Mouse (Mus musculus) spleen, postnatal 14 days (tissue): ENCODE data around the gene Mtch2.
A peak's percentile ranks its signal among the peaks of the same experiment; 100 is the strongest.
"Not testable (repeated sequence)": the region's sequence is repeated elsewhere in the genome, so short reads cannot be mapped to it uniquely, and the experiment has no call there.

ENCODE experiments used
- DNase-seq, 2 experiments: peaks; one replicate each; pipeline ENCODE4 v3.0.0; 2021 to 2022; ENCODE audit warnings: low spot score in 2 of 2

Mtch2 gene

DNA sequence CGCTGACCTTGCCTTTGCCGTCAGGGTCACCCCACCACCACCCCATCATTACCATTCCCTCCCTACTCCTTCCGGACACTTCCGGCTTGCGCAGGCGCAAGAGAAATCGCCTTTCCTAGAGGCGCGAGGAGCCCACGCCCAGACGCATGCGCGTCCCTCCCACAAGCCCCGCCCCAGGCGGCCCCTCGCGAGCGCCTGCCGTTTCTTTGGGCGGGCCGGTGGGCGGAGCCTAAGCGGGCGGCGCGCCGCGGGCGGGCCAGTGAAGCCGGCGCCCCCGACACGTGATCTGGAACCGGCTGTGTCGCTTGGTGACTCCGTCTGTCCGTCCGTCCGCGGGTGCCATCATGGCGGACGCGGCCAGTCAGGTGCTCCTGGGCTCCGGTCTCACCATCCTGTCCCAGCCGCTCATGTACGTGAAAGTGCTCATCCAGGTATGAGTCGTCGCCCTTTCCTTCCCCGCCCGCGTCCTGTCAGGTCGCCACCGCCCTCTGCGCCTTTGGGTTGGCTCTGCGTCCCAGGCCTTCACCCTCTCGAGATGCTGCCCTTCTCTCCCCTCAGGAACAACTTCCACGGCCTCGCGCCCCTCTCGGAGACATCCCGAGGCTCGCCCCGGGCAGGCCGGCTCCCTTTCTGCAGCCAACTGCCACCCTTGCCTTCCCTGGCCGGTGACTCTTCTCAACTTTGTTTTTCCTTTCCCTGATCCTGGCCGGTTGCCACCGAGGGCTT is at the start of gene Mtch2:
Mtch2 (plus strand) TSS at position 201 of the 726 bp plus-strand sequence.
- DNase-seq, result peak; percentile 98

- DNase-seq, result no peak
These were observed 38.5 kb upstream of the Mtch2 start for GRCm38 (mm10) chr2:90808241-90809126.

- DNase-seq, result no peak
These were observed 36.2 kb upstream of the Mtch2 start for GRCm38 (mm10) chr2:90810751-90811150.

DNA sequence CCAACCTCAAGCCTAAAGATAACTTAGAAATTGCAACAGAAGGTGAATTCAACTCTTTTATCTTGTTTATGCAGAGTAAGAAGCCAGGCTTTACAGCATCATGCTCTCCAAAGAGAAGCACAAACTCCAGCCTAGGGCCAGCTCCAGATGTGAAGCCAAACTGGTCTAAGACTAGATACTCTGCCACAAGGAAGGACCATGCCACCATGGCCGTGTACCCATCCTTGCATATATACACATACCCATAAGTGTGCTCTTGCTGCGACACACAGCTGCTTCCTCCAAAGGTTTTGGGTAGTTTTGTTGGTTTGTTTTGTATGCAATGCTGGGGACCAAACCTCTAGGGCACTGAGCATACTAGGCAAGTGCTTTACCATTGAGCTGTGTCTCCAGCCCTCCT is 31.7 kb upstream of the Mtch2 start:
- no peak for DNase-seq

- no peak for DNase-seq
These were observed 30.8 kb upstream of the Mtch2 start for GRCm38 (mm10) chr2:90816144-90816543.

DNA sequence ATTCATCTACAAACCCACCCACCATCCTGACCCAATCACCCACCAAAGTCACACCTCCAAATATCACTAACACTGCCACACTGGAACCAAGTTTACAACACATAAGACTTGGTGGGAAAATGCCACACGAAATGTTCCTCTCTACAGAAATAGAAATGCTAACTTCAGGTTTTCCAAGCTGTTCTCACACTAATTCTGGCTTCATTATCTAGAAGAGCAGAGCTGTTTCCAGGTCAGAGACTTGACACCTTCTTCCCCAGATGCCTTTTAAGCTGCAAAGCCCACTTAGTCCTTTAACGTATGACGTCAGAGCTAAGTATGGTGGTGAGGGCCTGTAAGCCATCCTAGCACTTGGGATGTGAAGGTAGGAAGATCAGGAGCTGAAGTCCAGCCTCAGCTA is 28.2 kb upstream of the Mtch2 start:
- no peak for DNase-seq

- DNase-seq, result no peak
These were observed 26.1 kb upstream of the Mtch2 start for GRCm38 (mm10) chr2:90820894-90821293.

DNA sequence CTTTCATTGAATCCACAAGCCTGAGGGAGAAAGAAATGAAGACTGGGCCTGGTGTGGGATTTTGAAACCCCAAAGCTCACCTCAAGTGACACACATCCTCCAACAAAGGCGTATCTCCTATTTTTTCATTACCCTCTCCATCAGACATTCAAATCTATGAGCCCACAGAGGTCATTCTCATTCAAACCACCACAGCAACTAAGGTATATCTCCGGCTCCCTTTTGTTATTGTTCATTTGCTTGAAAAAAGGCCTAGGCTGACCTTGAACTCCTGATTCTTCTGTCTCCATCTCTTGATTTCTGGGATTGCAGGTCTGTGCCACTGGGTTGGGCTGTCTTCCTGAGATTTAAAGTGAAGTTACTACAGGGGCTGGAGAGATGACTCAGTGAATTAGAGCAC is 24.0 kb upstream of the Mtch2 start:
- DNase-seq, result no peak

DNA sequence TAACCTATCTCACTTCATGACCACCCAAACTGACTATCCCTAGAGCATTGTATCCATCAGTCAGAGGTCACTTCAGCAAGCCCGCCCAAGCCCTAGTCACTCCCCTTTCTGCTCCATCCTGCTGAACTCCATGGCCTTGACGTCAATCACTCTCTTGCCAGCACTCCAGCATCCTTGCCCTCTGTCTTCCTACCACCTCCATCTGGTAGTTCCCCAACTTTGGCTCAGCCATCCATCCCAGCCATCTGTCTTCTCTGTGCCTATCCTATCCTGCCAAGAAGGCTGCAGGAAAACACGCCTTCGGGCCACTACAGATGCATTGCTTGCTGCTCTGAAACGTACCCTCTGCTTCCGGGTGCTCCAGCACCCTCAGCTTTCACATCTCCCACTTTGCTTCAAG is 23.2 kb upstream of the Mtch2 start:
- DNase-seq, result no peak

GRCm38 (mm10) chr2:90824528-90824927 is 22.4 kb upstream of the Mtch2 start:
- not testable (repeated sequence) for DNase-seq

GRCm38 (mm10) chr2:90825515-90826172 is 21.3 kb upstream of the Mtch2 start:
- DNase-seq, result no peak

DNA sequence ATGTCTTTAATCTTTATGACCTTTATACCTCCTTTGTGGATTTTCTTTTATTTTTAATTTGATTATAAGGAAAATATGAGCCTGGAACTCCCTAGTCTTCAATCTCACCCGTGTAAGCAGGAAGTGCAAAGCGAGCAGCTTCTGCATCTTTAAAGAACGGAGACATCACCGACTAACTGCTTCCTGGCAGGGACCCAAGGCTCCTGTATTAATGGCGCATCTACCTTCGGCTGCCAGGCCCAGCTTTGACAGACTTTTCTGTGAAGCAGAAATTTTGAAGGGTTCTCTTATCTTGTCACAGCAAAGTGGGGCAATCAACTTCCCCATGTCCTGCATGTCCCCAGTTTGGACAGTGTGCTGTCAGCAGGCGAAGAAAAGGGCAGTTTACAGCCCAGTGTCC is 18.2 kb upstream of the Mtch2 start:
- no peak for DNase-seq

- DNase-seq, result no peak
These were observed 13.5 kb upstream of the Mtch2 start for GRCm38 (mm10) chr2:90833502-90833901.

DNA sequence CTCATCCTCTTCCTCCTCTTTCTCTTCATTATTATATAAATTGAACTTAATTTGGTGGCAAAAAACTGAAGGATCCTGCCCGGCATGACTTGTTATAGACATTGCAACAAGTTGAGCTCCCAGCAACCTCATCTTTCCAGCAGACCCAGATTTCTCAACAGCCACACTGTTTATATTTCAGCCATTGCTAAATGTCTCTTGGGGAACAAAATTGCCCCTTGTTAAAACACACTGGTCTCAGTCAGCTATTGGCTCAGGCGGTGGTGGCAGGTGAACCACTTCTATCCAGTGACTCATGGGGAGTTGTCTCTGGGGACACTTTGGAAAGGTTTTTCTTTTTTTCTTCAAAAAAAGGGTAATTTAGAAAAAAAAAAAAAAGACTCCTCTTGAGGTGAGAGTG is 8.3 kb upstream of the Mtch2 start:
- no peak for DNase-seq

DNA sequence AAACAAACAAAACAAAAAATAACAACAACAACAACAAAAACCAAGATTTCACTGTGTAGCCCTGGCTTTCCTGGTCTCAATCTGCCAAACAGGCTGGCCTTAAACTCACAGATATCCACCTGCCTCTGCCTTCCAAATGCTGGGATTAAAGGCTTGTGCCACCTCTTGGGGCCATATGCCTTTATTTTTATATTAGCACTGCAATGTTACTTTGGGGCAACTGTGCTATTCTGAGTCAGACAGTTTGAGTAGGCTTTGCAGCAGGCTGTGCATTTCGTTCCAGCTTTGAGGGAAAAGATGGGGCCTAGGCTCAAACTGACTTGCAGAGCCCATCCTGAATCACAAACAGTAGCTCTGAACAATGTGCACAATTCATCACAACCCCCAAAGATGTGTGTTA is 3.3 kb upstream of the Mtch2 start:
- no peak for DNase-seq

DNA sequence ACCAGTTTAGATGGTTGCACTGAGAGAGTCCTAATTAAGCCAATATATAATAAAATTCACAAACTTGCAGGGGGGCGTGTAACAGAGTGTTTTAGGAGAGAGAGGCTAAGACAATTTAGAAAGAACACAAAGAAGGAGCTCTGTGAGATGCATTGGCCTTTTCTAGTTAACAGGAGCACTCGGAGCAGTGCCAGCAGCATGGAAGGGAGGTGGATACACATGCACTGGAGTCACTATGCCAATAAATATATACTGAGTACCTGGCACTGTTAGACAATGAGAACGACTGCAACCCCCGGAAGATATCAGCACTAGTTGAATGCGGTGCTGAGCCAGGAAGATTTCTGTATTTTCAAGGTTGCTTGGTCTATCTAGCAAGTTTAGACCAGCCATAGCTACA is 2.7 kb upstream of the Mtch2 start:
- no peak for DNase-seq

- DNase-seq, result no peak
These were observed 1.7 kb upstream of the Mtch2 start for GRCm38 (mm10) chr2:90845234-90845633.

DNA sequence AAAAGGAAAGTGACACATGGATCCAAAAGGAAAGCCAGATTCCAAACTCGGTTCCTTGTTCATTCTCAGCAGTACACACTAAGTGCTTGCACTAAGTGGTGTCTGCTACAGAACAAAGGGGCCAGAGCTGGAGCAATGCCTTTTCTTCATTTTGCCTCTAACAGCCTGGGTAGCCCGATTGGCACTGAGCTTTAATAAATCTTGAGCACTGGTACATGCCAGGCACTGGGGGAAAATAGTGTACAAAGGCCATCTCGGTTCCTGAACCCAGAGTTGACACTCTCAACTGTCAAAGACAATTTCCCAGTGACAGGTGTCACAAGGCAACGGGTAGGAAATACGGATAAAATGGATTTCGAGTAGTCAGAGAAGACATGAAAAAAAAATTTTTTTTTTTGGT is 784 bp upstream of the Mtch2 start:
- DNase-seq, result no peak

DNA sequence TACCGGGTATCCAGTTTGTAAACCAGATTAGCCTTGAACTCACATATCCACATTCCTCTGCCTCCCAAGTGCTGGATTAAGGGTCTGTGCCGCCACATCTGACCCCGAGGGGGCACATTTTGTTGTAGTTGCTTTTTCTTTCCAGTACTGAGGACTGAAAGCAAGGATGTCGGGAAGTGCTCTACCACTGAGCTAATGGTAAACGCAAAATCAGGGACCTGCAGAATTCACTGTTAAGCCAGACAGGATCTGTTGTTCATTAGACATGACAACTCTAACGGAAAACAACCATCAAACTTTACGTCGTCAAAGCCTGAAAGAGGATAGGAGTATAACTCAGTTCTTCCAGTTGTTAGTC is 379 bp upstream of the Mtch2 start:
- no peak for DNase-seq

- no peak for DNase-seq
These were observed 711 bp downstream of the Mtch2 start for GRCm38 (mm10) chr2:90847681-90848050.

- DNase-seq, result no peak
These were observed 1.4 kb downstream of the Mtch2 start for GRCm38 (mm10) chr2:90848331-90848730.

DNA sequence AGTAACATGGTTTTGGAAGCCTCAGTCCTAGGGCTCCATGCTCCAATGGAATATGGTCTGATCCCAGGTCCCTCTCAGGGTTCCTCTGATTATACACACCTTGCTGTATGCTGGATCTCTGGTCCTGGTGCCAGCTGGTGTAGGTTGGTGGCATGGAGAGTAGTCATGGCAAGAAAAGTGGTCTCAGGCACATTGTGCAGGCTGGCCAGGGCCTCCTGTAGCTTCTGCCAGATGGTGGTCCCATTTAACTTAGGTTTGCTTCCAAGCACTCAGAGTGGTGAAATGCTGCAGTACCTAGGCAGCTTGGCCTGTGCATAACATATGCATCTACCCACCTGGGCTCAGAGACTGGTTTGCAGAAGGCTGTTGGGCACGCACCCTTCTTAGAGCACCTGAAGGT is 3.4 kb downstream of the Mtch2 start:
- DNase-seq, result no peak

- DNase-seq, result no peak
These were observed 14.5 kb downstream of the Mtch2 start for GRCm38 (mm10) chr2:90861486-90861885.
